In the genomic region with DNA sequence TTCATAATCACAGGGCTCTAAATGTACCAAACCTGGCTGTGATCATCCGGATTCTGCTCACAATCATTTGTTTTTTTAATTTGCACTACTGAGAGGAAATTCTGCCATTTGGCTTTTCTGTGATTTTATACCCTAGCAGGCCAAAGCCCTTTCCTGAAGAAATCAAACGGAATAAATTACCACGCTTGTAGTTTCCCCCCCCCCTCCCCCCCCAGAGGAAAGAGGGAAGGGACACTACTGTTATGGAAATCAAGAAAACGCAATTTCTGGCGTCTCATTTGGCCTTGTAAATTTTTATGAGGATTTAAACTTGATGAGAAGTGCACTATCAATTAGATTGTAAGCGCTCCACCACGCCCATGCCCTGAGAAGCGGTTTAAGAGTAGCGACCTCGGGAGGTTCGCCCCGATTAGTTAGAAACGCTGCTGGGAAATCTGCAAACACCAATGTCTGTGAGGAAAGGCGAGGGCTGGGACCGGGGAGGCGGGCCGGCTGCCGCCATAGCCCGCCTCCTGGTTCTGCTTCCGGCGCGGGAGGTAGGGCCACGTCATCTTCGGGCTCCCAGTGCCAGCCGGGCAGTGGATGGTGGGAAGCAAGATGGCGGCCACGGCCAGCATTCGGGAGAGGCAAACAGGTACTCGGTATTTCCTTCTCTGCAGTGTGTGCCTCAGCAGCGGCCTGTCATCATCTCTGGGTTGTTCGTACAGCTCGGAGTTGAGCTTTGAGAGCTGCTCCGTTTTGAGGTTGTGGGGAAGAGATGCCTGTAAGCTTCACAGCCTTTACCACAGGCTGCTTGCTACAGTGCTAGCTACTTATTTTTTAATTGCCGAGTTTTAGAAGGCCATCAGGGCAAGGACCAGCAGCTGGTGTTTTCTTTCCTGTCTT, we compare ENCODE assay signal across 8 mouse cellular contexts. TPM values are rescaled to one million over a fixed set of nuclear protein-coding genes. Genes with fewer than 3 reads are reported as not detected.
DNase-seq lines count a peak whose midpoint lies in the region; ATAC-seq and TF ChIP-seq lines count a peak whose summit lies in the region.

Gene Scfd1, plus strand, starts transcription at position 508 of the 885 bp plus-strand sequence.

- H3K27ac ChIP-seq in gastrocnemius, adult 2 months, result peak within 1 kb of the TSS; percentile 96
- peak within 1 kb of the TSS; percentile 71 for H3K27ac ChIP-seq in hindbrain, postnatal 0 days
- peak within 1 kb of the TSS; percentile 95 for H3K27ac ChIP-seq in left cerebral cortex, adult 2 months

- DNase-seq in ZHBTc4 (ENCODE audit: low read depth, low spot score), result peak; percentile 98
- peak; percentile 96 for DNase-seq in gastrocnemius, adult 2 months
- peak; percentile 97 for DNase-seq in hindbrain, postnatal 0 days (ENCODE audit: low spot score)
- peak; percentile 93 to 94 for DNase-seq in left cerebral cortex, adult 2 months (ENCODE audit: extremely low spot score in 1 of 2, low spot score in 2 of 2)
- peak; percentile 95 to 96 for DNase-seq in right cerebral cortex, adult 2 months (ENCODE audit: low spot score in 2 of 2)
- DNase-seq in urinary bladder, postnatal 14 days (ENCODE audit: low spot score), result peak; percentile 92

- peak; percentile 100 for ATAC-seq in common myeloid progenitor, adult 5-6 weeks (replicated peaks; ENCODE audit: low read depth, poor library complexity, severe bottlenecking)
- ATAC-seq in hindbrain, postnatal 0 days, result peak; percentile 100
- ATAC-seq in megakaryocyte, adult 5-6 weeks (ENCODE audit: poor library complexity, severe bottlenecking), result peak; percentile 100

- H3K4me3 ChIP-seq in gastrocnemius, adult 2 months, result peak within 1 kb of the TSS; percentile 89
- peak within 1 kb of the TSS; percentile 64 for H3K4me3 ChIP-seq in hindbrain, postnatal 0 days (ENCODE audit: low read length)
- peak within 1 kb of the TSS; percentile 94 for H3K4me3 ChIP-seq in left cerebral cortex, adult 2 months

- H3K4me2 ChIP-seq in hindbrain, postnatal 0 days (ENCODE audit: low read depth, low read length), result peak within 1 kb of the TSS; percentile 82

- H3K9ac ChIP-seq in hindbrain, postnatal 0 days (replicated peaks; ENCODE audit: low read length), result peak within 1 kb of the TSS; percentile 73

- no peaks in the 10 kb centered on the region for H3K4me1 ChIP-seq in hindbrain, postnatal 0 days (ENCODE audit: insufficient read depth, low read length)

- no peaks in the 10 kb centered on the region for H3K9me3 ChIP-seq in hindbrain, postnatal 0 days (ENCODE audit: low read length)

- no peaks in the 10 kb centered on the region for H3K27me3 ChIP-seq in hindbrain, postnatal 0 days (ENCODE audit: insufficient read depth, low read length)

- 2% methylated on average over 34 of the region's 34 CpGs for WGBS in hindbrain, postnatal 0 days

- TF ChIP-seq CTCF in gastrocnemius, adult 2 months (IDR thresholded peaks at IDR 0.05), result no peak
- no peak for TF ChIP-seq CTCF in hindbrain, postnatal 0 days (IDR thresholded peaks at IDR 0.05; ENCODE audit: low read depth)
- no peak for TF ChIP-seq CTCF in left cerebral cortex, adult 2 months (IDR thresholded peaks at IDR 0.05)

- intact Hi-C loops in gastrocnemius, adult 2 months (cut with DNase I), result no loop called here
- intact Hi-C loops in left cerebral cortex, adult 2 months (cut with DNase I), result loop anchor here (10.0 kb wide), 1 partner anchor 2002 kb away; no protein-coding TSS in a partner anchor

- peaks cover 6% of the 10 kb centered on the region; the same call in 1 of the 2 replicates for H3K36me3 ChIP-seq in hindbrain, postnatal 0 days (ENCODE audit: insufficient read depth, low read length)

RNA-seq across cellular contexts. Expression of gene Scfd1, which starts in this region (rescaled TPM):
- 73.0 and 98.0 TPM in 2 replicates for total RNA-seq in common myeloid progenitor, adult 5-6 weeks (2017)
- 10 to 100 TPM; 18.0 to 20.6 TPM for total RNA-seq in gastrocnemius, adult 2 months (2021)
- 32.8 and 33.5 TPM in 2 replicates for total RNA-seq in hindbrain, postnatal 0 days (2014; rRNA removed)
- polyA plus RNA-seq in hindbrain, postnatal 0 days (2015; fragmentation: Nextera tagmentation; extraction: Ambion mirVana), result 68.6 and 75.7 TPM in 2 replicates
- total RNA-seq in left cerebral cortex, adult 2 months (2021), result 10 to 100 TPM; 37.5 to 40.3 TPM
- total RNA-seq in megakaryocyte, adult 5-6 weeks (2015), result 51.8 and 59.5 TPM in 2 replicates
- total RNA-seq in megakaryocyte, adult 5-6 weeks (2017), result 71.4 and 76.1 TPM in 2 replicates

Comparison
In these comparisons a context has a peak if more than half of its experiments do, and no peak if none do; other contexts are left out.
1. Peak in every context shown above with its lines: DNase-seq, ATAC-seq, H3K4me3 ChIP-seq and H3K27ac ChIP-seq.